ENCODE assay signal across 14 mouse cellular contexts in the genomic region with DNA sequence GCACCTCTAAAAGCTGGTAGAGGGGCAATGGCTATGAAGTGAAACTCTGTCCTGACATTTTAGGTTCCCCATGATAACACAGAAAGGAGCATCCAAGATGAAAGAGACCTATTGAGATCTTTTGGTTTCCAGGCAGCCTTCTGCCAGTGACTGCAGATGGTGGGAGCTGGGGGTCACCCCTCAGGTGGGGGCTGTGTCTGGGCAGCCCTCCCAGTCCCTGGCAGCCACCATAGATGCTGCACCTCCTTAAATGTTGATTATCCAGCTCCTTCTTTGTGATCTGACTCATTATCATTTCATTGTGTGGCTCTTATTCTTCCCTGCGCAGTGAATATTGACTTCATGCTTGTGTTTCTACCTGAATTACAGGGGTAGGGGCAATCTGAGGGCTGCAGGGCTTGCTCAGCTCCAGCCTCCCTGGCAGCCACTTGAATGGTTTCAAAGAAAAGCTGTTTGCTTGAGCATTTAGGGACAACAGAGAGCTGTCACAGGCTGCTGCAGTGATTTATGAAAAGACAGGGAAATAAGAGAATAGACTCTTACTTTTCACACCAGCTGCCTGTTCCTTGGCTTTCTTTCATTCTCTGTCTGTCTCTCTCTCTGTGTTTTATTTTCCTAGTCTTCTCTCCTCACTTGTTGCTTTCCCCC.
DNase-seq lines count a peak whose midpoint lies in the region; ATAC-seq lines count a peak whose summit lies in the region.
"Had no signal": no experiment of that assay in that cellular context is flagged by ENCODE, and none has a peak within 500 bp of the region (broad histone marks: within the 10 kb centered on the region; RNA-seq: fewer than 3 reads in every experiment).

No protein-coding gene starts in this region.

- H3K27me3 ChIP-seq in kidney, embryonic 16.5 days (ENCODE audit: insufficient read depth, low read length), result no peaks in the 10 kb centered on the region
- no peaks in the 10 kb centered on the region for H3K27me3 ChIP-seq in forebrain, embryonic 15.5 days
- no peaks in the 10 kb centered on the region for H3K27me3 ChIP-seq in midbrain, embryonic 10.5 days (ENCODE audit: low read depth, poor library complexity, severe bottlenecking)
- H3K27me3 ChIP-seq in neural tube, embryonic 14.5 days (ENCODE audit: control insufficient read depth, insufficient read depth, low read length), result no peaks in the 10 kb centered on the region
- H3K27me3 ChIP-seq: limb, embryonic 15.5 days had no signal

- no peak overlapping the region for H3K27ac ChIP-seq in kidney, embryonic 16.5 days (ENCODE audit: low read length)
- peak overlapping the region; percentile 3; the same call in 1 of the 2 replicates for H3K27ac ChIP-seq in forebrain, embryonic 15.5 days (replicated peaks)
- H3K27ac ChIP-seq in midbrain, embryonic 10.5 days (replicated peaks), result peak overlapping the region; percentile 67
- no peak overlapping the region for H3K27ac ChIP-seq in neural tube, embryonic 14.5 days (ENCODE audit: low read depth, low read length)
- H3K27ac ChIP-seq: limb, embryonic 15.5 days had no signal

- 41% methylated on average over 1 of the region's 1 CpGs for WGBS in kidney, embryonic 16.5 days
- WGBS in forebrain, embryonic 15.5 days, result 0% methylated on average over 1 of the region's 1 CpGs
- 38% methylated on average over 1 of the region's 1 CpGs for WGBS in midbrain, embryonic 10.5 days
- WGBS in neural tube, embryonic 14.5 days, result 12% methylated on average over 1 of the region's 1 CpGs

- H3K4me1 ChIP-seq in kidney, embryonic 16.5 days (ENCODE audit: insufficient read depth, low read length), result peaks cover 16% of the 10 kb centered on the region
- peaks cover 12% of the 10 kb centered on the region for H3K4me1 ChIP-seq in forebrain, embryonic 15.5 days
- H3K4me1 ChIP-seq in midbrain, embryonic 10.5 days, result peaks cover 23% of the 10 kb centered on the region
- no peaks in the 10 kb centered on the region for H3K4me1 ChIP-seq in neural tube, embryonic 14.5 days (ENCODE audit: control insufficient read depth, insufficient read depth, low read length)

- no peaks in the 10 kb centered on the region for H3K9me3 ChIP-seq in kidney, embryonic 16.5 days (ENCODE audit: low read length)
- no peaks in the 10 kb centered on the region for H3K9me3 ChIP-seq in forebrain, embryonic 15.5 days
- H3K9me3 ChIP-seq in midbrain, embryonic 10.5 days (replicated peaks), result no peaks in the 10 kb centered on the region
- no peaks in the 10 kb centered on the region for H3K9me3 ChIP-seq in neural tube, embryonic 14.5 days (ENCODE audit: control insufficient read depth, low read length)
- H3K9me3 ChIP-seq: limb, embryonic 15.5 days had no signal

- ATAC-seq in kidney, embryonic 16.5 days (ENCODE audit: low FRiP score, low TSS enrichment), result 0 out of 2 replicates have a peak, but pooled peaks have one; percentile 50
- ATAC-seq in forebrain, embryonic 15.5 days (replicated peaks), result peak; percentile 92
- peak; percentile 92 for ATAC-seq in neural tube, embryonic 14.5 days (ENCODE audit: low read depth)
- ATAC-seq: activated CD4-positive, CD25-positive, alpha-beta regulatory T cell, adult 4 months; intestine, postnatal 0 days; lung, postnatal 0 days had no signal

- DNase-seq in kidney, postnatal 4 days, result no peak
- peak; percentile 22 for DNase-seq in midbrain, embryonic 10.5 days (ENCODE audit: low spot score)
- DNase-seq in layer of hippocampus, postnatal 36 days, result no peak
- DNase-seq in adrenal gland, adult (ENCODE audit: inconsistent age in 2 of 2, low spot score in 1 of 2), result no peak
- DNase-seq in cerebellum, adult 9-11 months, result no peak
- DNase-seq: cerebellum, postnatal 25 days; gastrocnemius, postnatal 36 days had no signal

- H3K9ac ChIP-seq in kidney, embryonic 16.5 days (replicated peaks; ENCODE audit: low read length), result no peak overlapping the region
- H3K9ac ChIP-seq in forebrain, embryonic 15.5 days (replicated peaks), result no peak overlapping the region
- H3K9ac ChIP-seq in neural tube, embryonic 14.5 days (replicated peaks; ENCODE audit: low read depth, low read length), result no peak overlapping the region
- H3K9ac ChIP-seq: limb, embryonic 15.5 days had no signal

- no peaks in the 10 kb centered on the region for H3K36me3 ChIP-seq in kidney, embryonic 16.5 days (ENCODE audit: insufficient read depth, low read length)
- no peaks in the 10 kb centered on the region for H3K36me3 ChIP-seq in forebrain, embryonic 15.5 days
- H3K36me3 ChIP-seq in midbrain, embryonic 10.5 days, result no peaks in the 10 kb centered on the region
- H3K36me3 ChIP-seq in neural tube, embryonic 14.5 days (ENCODE audit: control insufficient read depth, insufficient read depth, low read length), result no peaks in the 10 kb centered on the region
- H3K36me3 ChIP-seq: limb, embryonic 15.5 days had no signal

- H3K4me2 ChIP-seq in kidney, embryonic 16.5 days (replicated peaks; ENCODE audit: low read depth, low read length), result no peak overlapping the region
- no peak overlapping the region for H3K4me2 ChIP-seq in forebrain, embryonic 15.5 days (replicated peaks)
- no peak overlapping the region for H3K4me2 ChIP-seq in neural tube, embryonic 14.5 days (ENCODE audit: low read depth, low read length)
- H3K4me2 ChIP-seq: limb, embryonic 15.5 days had no signal

- H3K4me3 ChIP-seq in kidney, embryonic 16.5 days (ENCODE audit: low read length), result no peak overlapping the region
- H3K4me3 ChIP-seq in forebrain, embryonic 15.5 days, result no peak overlapping the region
- no peak overlapping the region for H3K4me3 ChIP-seq in midbrain, embryonic 10.5 days
- H3K4me3 ChIP-seq in neural tube, embryonic 14.5 days (ENCODE audit: low read depth, low read length), result no peak overlapping the region
- H3K4me3 ChIP-seq: limb, embryonic 15.5 days had no signal

Comparison
In these comparisons a context has a peak if more than half of its experiments do, and no peak if none do; other contexts are left out.
1. H3K27ac ChIP-seq: peak in forebrain, embryonic 15.5 days (single experiment) and midbrain, embryonic 10.5 days (single experiment); none in kidney, embryonic 16.5 days (single experiment) and neural tube, embryonic 14.5 days (single experiment).
2. Peak in every context shown above with its lines, with median percentiles within 50 percentile points of each other: ATAC-seq.